Mouse (Mus musculus): ENCODE data around the gene Mon1a.

DNA sequence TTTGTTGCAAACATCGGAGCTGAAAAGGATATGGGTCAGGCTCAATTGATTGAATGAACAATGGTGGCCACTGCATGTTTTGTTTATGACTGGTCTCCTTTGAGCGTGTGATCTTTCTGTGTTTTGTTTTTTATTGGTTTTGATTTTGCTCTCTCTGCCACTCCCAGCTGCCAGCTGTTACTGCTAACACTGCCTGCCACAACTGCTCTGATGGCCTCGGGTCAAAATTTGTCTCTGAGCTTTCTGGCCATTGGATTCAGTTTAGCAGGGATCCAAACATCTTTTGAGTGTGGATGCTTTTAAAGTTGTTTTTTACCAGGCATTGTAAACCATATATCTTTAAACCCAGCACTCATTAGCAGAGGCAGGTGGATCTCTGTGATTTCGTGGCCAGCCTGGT, 7.5 kb upstream of the Mon1a start:
- TF ChIP-seq CTCF (IDR thresholded peaks at IDR 0.05; ENCODE audit: low read depth) (no peak), EP300 (IDR thresholded peaks at IDR 0.05; ENCODE audit: low read depth) (no peak)

Data from liver, postnatal 0 days (tissue).